Mouse (Mus musculus): ENCODE data around the gene Btbd2.

DNA sequence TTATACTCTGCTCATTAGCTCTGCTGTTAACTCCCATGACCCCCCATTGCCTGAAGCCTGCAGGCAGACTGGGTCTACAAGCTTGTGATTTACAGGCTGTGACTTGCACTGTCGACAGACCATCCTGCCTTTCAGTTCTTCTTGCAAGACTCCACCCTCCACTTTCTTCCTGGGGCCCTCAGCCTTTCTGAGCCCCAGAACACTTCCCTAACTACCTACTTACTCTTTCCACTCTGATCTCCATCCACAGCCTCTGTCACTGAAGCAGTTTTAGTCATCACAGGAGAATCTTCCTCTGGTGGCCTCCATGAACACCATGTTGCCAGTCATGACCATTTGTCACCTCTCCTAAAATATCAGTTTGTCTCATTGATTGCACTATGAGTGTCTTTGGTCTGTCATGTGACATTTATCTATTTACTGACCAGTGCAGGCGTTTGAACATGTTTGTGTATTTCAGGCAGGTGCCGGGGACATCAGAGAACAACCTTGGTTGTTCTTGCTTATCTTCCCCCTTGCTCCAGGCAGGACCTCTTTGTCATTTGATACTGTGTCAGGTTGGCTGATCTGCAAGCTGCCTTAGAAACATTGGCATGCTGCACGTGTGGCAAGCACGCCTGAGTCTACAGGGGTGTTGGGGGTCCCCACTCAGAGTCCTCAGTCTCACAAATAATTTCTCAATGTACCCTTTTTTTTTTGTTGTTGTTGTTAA lies 6.8 kb upstream of the Btbd2 start:
- TF ChIP-seq CTCF (IDR thresholded peaks at IDR 0.05; ENCODE audit: insufficient read depth, low read depth, low read length) (no peak), POLR2A (IDR thresholded peaks at IDR 0.05; ENCODE audit: insufficient read depth, low read depth, low read length) (no peak)

All from olfactory bulb, adult 2 months (tissue).